Comparison of ENCODE assay signal across 9 mouse cellular contexts in genomic region chr13:117334125-117334524, GRCm38 (mm10).
DNase-seq lines count a peak whose midpoint lies in the region; ATAC-seq and TF ChIP-seq lines count a peak whose summit lies in the region.
"Had no signal": no experiment of that assay in that cellular context is flagged by ENCODE, and none has a peak within 500 bp of the region (broad histone marks: within the 10 kb centered on the region; RNA-seq: fewer than 3 reads in every experiment).

No protein-coding gene starts in this region.

- H3K9ac ChIP-seq in kidney, postnatal 0 days (ENCODE audit: low read depth, low read length) = no peak overlapping the region
- H3K9ac ChIP-seq: lung, embryonic 15.5 days; neural tube, embryonic 12.5 days had no signal

- H3K4me1 ChIP-seq in kidney, postnatal 0 days (replicated peaks; ENCODE audit: insufficient read depth, low read length) = no peaks in the 10 kb centered on the region
- H3K4me1 ChIP-seq: lung, embryonic 15.5 days; neural tube, embryonic 12.5 days had no signal

- H3K27ac ChIP-seq in kidney, postnatal 0 days = no peak overlapping the region
- H3K27ac ChIP-seq: lung, embryonic 15.5 days; neural tube, embryonic 12.5 days had no signal

- no peak overlapping the region for H3K4me2 ChIP-seq in kidney, postnatal 0 days (ENCODE audit: low read length)
- H3K4me2 ChIP-seq: lung, embryonic 15.5 days; neural tube, embryonic 12.5 days had no signal

- no peaks in the 10 kb centered on the region for H3K36me3 ChIP-seq in kidney, postnatal 0 days (ENCODE audit: insufficient read depth, low read length)
- H3K36me3 ChIP-seq: lung, embryonic 15.5 days; neural tube, embryonic 12.5 days had no signal

- ATAC-seq in kidney, postnatal 0 days (replicated peaks; ENCODE audit: low FRiP score, low read depth) = no peak

- H3K27me3 ChIP-seq in kidney, postnatal 0 days (ENCODE audit: insufficient read depth, low read length) = no peaks in the 10 kb centered on the region
- H3K27me3 ChIP-seq: lung, embryonic 15.5 days; neural tube, embryonic 12.5 days had no signal

- peak; percentile 71 for TF ChIP-seq CTCF in kidney, postnatal 0 days (IDR thresholded peaks at IDR 0.05; ENCODE audit: low read depth)

- DNase-seq in kidney, postnatal 0 days (ENCODE audit: low spot score) = peak; percentile 41
- DNase-seq in kidney, adult 11 months = no peak
- DNase-seq in 3T3-L1 (ENCODE audit: low read depth, low spot score) (peak; percentile 64), A20 (ENCODE audit: low read depth, low spot score) (peak; percentile 61)
- DNase-seq in fibroblast of lung, adult 2 months (ENCODE audit: low read depth) = peak; percentile 27
- no peak for DNase-seq in right cerebral cortex, postnatal 14 days
- DNase-seq in testis, postnatal 14 days (ENCODE audit: low spot score) = no peak

- H3K4me3 ChIP-seq in kidney, postnatal 0 days (replicated peaks; ENCODE audit: low read depth, low read length) = no peak overlapping the region
- H3K4me3 ChIP-seq: lung, embryonic 15.5 days; neural tube, embryonic 12.5 days had no signal

- H3K9me3 ChIP-seq in kidney, postnatal 0 days (replicated peaks; ENCODE audit: low read length) = no peaks in the 10 kb centered on the region
- H3K9me3 ChIP-seq: lung, embryonic 15.5 days; neural tube, embryonic 12.5 days had no signal

- 20% methylated on average over 1 of the region's 1 CpGs for WGBS in kidney, postnatal 0 days

Comparison
In these comparisons a context has a peak if more than half of its experiments do, and no peak if none do; other contexts are left out.
1. DNase-seq: peak in kidney, postnatal 0 days (single experiment), 3T3-L1 (single experiment), A20 (single experiment) and fibroblast of lung, adult 2 months (single experiment); none in kidney, adult 11 months (single experiment), right cerebral cortex, postnatal 14 days (single experiment) and testis, postnatal 14 days (single experiment).